Mouse (Mus musculus): ENCODE data around the gene Ddx49. TPM values are rescaled to one million over a fixed set of nuclear protein-coding genes. Genes with fewer than 3 reads are reported as not detected.

Ddx49 gene
- total and polyA plus RNA-seq, 2 experiments from 2014 or later = 43.6 to 47.0 TPM

- ATAC-seq (ENCODE audit: low FRiP score) (no peak), DNase-seq (ENCODE audit: low spot score) (no peak)
- H3K4me3 ChIP-seq (ENCODE audit: low read depth, low read length) = no peak overlapping the region
- H3K9ac ChIP-seq (replicated peaks; ENCODE audit: low read length, poor library complexity, severe bottlenecking) = no peak overlapping the region
- no peaks in the 10 kb centered on the region for H3K9me3 ChIP-seq (ENCODE audit: low read length)
- WGBS = 90% methylated on average over 2 of the region's 2 CpGs
- no peaks in the 10 kb centered on the region for H3K4me1 ChIP-seq (ENCODE audit: insufficient read depth, low read length)
- peaks cover 49% of the 10 kb centered on the region for H3K36me3 ChIP-seq (ENCODE audit: insufficient read depth, low read length)
- H3K4me2 ChIP-seq (ENCODE audit: low read depth, low read length, poor library complexity, severe bottlenecking) = no peak overlapping the region
- H3K27me3 ChIP-seq (ENCODE audit: insufficient read depth, low read length) = no peaks in the 10 kb centered on the region
- H3K27ac ChIP-seq (ENCODE audit: low read depth, low read length) = no peak overlapping the region
- TF ChIP-seq CTCF (IDR thresholded peaks at IDR 0.05) = no peak
Measured at GRCm38 (mm10) chr8:70344279-70344678, 42.0 kb upstream of the Ddx49 start.

- peak; percentile 74 for DNase-seq (ENCODE audit: low spot score)
- Histone ChIP-seq H3K27me3 (ENCODE audit: insufficient read depth, low read length) (no peaks in the 10 kb centered on the region), H3K36me3 (ENCODE audit: insufficient read depth, low read length) (peaks cover 49% of the 10 kb centered on the region), H3K4me3 (ENCODE audit: low read depth, low read length) (no peak overlapping the region), H3K4me1 (ENCODE audit: insufficient read depth, low read length) (no peaks in the 10 kb centered on the region), H3K4me2 (ENCODE audit: low read depth, low read length, poor library complexity, severe bottlenecking) (no peak overlapping the region), H3K27ac (ENCODE audit: low read depth, low read length) (no peak overlapping the region), H3K9ac (replicated peaks; ENCODE audit: low read length, poor library complexity, severe bottlenecking) (no peak overlapping the region), H3K9me3 (ENCODE audit: low read length) (no peaks in the 10 kb centered on the region)
- ATAC-seq (ENCODE audit: low FRiP score) = peak; percentile 57; the same call in 1 of the 2 replicates
- 57% methylated on average over 6 of the region's 6 CpGs for WGBS
- TF ChIP-seq CTCF (IDR thresholded peaks at IDR 0.05) = peak; percentile 76
Measured at GRCm38 (mm10) chr8:70343696-70344095, 41.4 kb upstream of the Ddx49 start.

GRCm38 (mm10) chr8:70343076-70343475 lies 40.8 kb upstream of the Ddx49 start:
- Histone ChIP-seq H3K9ac (replicated peaks; ENCODE audit: low read length, poor library complexity, severe bottlenecking) (no peak overlapping the region), H3K27me3 (ENCODE audit: insufficient read depth, low read length) (no peaks in the 10 kb centered on the region), H3K4me2 (ENCODE audit: low read depth, low read length, poor library complexity, severe bottlenecking) (no peak overlapping the region), H3K9me3 (ENCODE audit: low read length) (no peaks in the 10 kb centered on the region), H3K4me3 (ENCODE audit: low read depth, low read length) (no peak overlapping the region), H3K36me3 (ENCODE audit: insufficient read depth, low read length) (peaks cover 53% of the 10 kb centered on the region), H3K27ac (ENCODE audit: low read depth, low read length) (no peak overlapping the region), H3K4me1 (ENCODE audit: insufficient read depth, low read length) (no peaks in the 10 kb centered on the region)
- DNase-seq (ENCODE audit: low spot score) (no peak), ATAC-seq (ENCODE audit: low FRiP score) (no peak)
- TF ChIP-seq CTCF (IDR thresholded peaks at IDR 0.05) = no peak
- 87% methylated on average over 7 of the region's 7 CpGs for WGBS

- no peaks in the 10 kb centered on the region for H3K4me1 ChIP-seq (ENCODE audit: insufficient read depth, low read length)
- H3K9ac ChIP-seq (replicated peaks; ENCODE audit: low read length, poor library complexity, severe bottlenecking) = no peak overlapping the region
- H3K4me3 ChIP-seq (ENCODE audit: low read depth, low read length) = no peak overlapping the region
- DNase-seq (ENCODE audit: low spot score) (no peak), ATAC-seq (ENCODE audit: low FRiP score) (no peak)
- no peak for TF ChIP-seq CTCF (IDR thresholded peaks at IDR 0.05)
- peaks cover 64% of the 10 kb centered on the region for H3K36me3 ChIP-seq (ENCODE audit: insufficient read depth, low read length)
- H3K4me2 ChIP-seq (ENCODE audit: low read depth, low read length, poor library complexity, severe bottlenecking) = no peak overlapping the region
- H3K9me3 ChIP-seq (ENCODE audit: low read length) = no peaks in the 10 kb centered on the region
- 93% methylated on average over 14 of the region's 14 CpGs for WGBS
- no peaks in the 10 kb centered on the region for H3K27me3 ChIP-seq (ENCODE audit: insufficient read depth, low read length)
- H3K27ac ChIP-seq (ENCODE audit: low read depth, low read length) = no peak overlapping the region
Measured at GRCm38 (mm10) chr8:70342007-70342406, 39.7 kb upstream of the Ddx49 start.

- no peak overlapping the region for H3K4me3 ChIP-seq (ENCODE audit: low read depth, low read length)
- peaks cover 77% of the 10 kb centered on the region for H3K36me3 ChIP-seq (ENCODE audit: insufficient read depth, low read length)
- H3K9me3 ChIP-seq (ENCODE audit: low read length) = no peaks in the 10 kb centered on the region
- WGBS = 93% methylated on average over 7 of the region's 7 CpGs
- no peak for TF ChIP-seq CTCF (IDR thresholded peaks at IDR 0.05)
- H3K9ac ChIP-seq (replicated peaks; ENCODE audit: low read length, poor library complexity, severe bottlenecking) = no peak overlapping the region
- DNase-seq (ENCODE audit: low spot score) (no peak), ATAC-seq (ENCODE audit: low FRiP score) (no peak)
- H3K27me3 ChIP-seq (ENCODE audit: insufficient read depth, low read length) = no peaks in the 10 kb centered on the region
- no peak overlapping the region for H3K27ac ChIP-seq (ENCODE audit: low read depth, low read length)
- no peak overlapping the region for H3K4me2 ChIP-seq (ENCODE audit: low read depth, low read length, poor library complexity, severe bottlenecking)
- H3K4me1 ChIP-seq (ENCODE audit: insufficient read depth, low read length) = no peaks in the 10 kb centered on the region
Measured at GRCm38 (mm10) chr8:70340659-70341058, 38.4 kb upstream of the Ddx49 start.

GRCm38 (mm10) chr8:70338931-70339330 lies 36.6 kb upstream of the Ddx49 start:
- DNase-seq (ENCODE audit: low spot score) = no peak
- no peaks in the 10 kb centered on the region for H3K4me1 ChIP-seq (ENCODE audit: insufficient read depth, low read length)
- WGBS = 95% methylated on average over 7 of the region's 7 CpGs
- no peak for TF ChIP-seq CTCF (IDR thresholded peaks at IDR 0.05)
- peaks cover 94% of the 10 kb centered on the region for H3K36me3 ChIP-seq (ENCODE audit: insufficient read depth, low read length)
- ATAC-seq (ENCODE audit: low FRiP score) = no peak
- no peak overlapping the region for H3K9ac ChIP-seq (replicated peaks; ENCODE audit: low read length, poor library complexity, severe bottlenecking)
- H3K4me3 ChIP-seq (ENCODE audit: low read depth, low read length) = no peak overlapping the region
- no peaks in the 10 kb centered on the region for H3K27me3 ChIP-seq (ENCODE audit: insufficient read depth, low read length)
- H3K27ac ChIP-seq (ENCODE audit: low read depth, low read length) = no peak overlapping the region
- no peaks in the 10 kb centered on the region for H3K9me3 ChIP-seq (ENCODE audit: low read length)
- H3K4me2 ChIP-seq (ENCODE audit: low read depth, low read length, poor library complexity, severe bottlenecking) = no peak overlapping the region
